ENCODE assay signal across 26 mouse cellular contexts in genomic region chr5:33281428-33281827, GRCm38 (mm10).
"Had no signal": no experiment of that assay in that cellular context is flagged by ENCODE, and none has a peak within 500 bp of the region (broad histone marks: within the 10 kb centered on the region; RNA-seq: fewer than 3 reads in every experiment).

No protein-coding gene starts in this region.

- H3K4me3 ChIP-seq: gastrocnemius, adult 2 months; heart, embryonic 10.5 days; heart, embryonic 12.5 days; hindbrain, embryonic 10.5 days; hindbrain, embryonic 12.5 days; intestine, embryonic 15.5 days; layer of hippocampus, adult 2 months; left cerebral cortex, adult 2 months; limb, embryonic 10.5 days; limb, embryonic 12.5 days; liver, embryonic 13.5 days had no signal

- ATAC-seq: hindbrain, embryonic 16.5 days; inflammation-experienced regulatory T-cells, adult 6 months; intestine, embryonic 15.5 days; intestine, postnatal 0 days had no signal

- H3K9me3 ChIP-seq: heart, embryonic 10.5 days; heart, embryonic 12.5 days; hindbrain, embryonic 10.5 days; hindbrain, embryonic 12.5 days; intestine, embryonic 15.5 days; limb, embryonic 10.5 days; limb, embryonic 12.5 days; liver, embryonic 13.5 days had no signal

- H3K4me1 ChIP-seq: heart, embryonic 10.5 days; heart, embryonic 12.5 days; hindbrain, embryonic 10.5 days; hindbrain, embryonic 12.5 days; intestine, embryonic 15.5 days; limb, embryonic 12.5 days had no signal

- H3K27ac ChIP-seq: gastrocnemius, adult 2 months; heart, embryonic 10.5 days; hindbrain, embryonic 10.5 days; hindbrain, embryonic 12.5 days; hindbrain, embryonic 14.5 days; intestine, embryonic 15.5 days; layer of hippocampus, adult 2 months; left cerebral cortex, adult 2 months; limb, embryonic 10.5 days; limb, embryonic 12.5 days; liver, embryonic 13.5 days had no signal

- H3K27me3 ChIP-seq: heart, embryonic 12.5 days; hindbrain, embryonic 12.5 days; intestine, embryonic 15.5 days; limb, embryonic 12.5 days had no signal

- DNase-seq: gastrocnemius, adult 2 months; gastrocnemius, postnatal 14 days; gastrocnemius, postnatal 36 days; heart, postnatal 10 days; heart, postnatal 4 days; kidney, adult 18-20 months; kidney, adult 8-10 months; kidney, postnatal 10 days; kidney, postnatal 25 days; kidney, postnatal 4 days; liver; liver, embryonic 13.5 days had no signal

- H3K4me2 ChIP-seq: heart, embryonic 12.5 days; hindbrain, embryonic 12.5 days; hindbrain, embryonic 14.5 days; intestine, embryonic 15.5 days; limb, embryonic 12.5 days; liver, embryonic 11.5 days; liver, embryonic 13.5 days had no signal

- H3K9ac ChIP-seq: heart, embryonic 12.5 days; hindbrain, embryonic 12.5 days; hindbrain, embryonic 14.5 days; intestine, embryonic 15.5 days; limb, embryonic 12.5 days; liver, embryonic 13.5 days had no signal

- H3K36me3 ChIP-seq: heart, embryonic 10.5 days; heart, embryonic 12.5 days; hindbrain, embryonic 10.5 days; hindbrain, embryonic 12.5 days; intestine, embryonic 15.5 days; limb, embryonic 10.5 days; limb, embryonic 12.5 days; liver, embryonic 13.5 days had no signal
